Mouse (Mus musculus) cerebellum, adult 2 months (tissue): ENCODE measurements around the gene Acaa1a.

ENCODE experiments used
- CTCF ChIP-seq: fragments of 200-500 bp; IDR thresholded peaks from 2 replicates; pipeline ENCODE4 v1.5.1; 2011; ENCODE audit warnings: low read depth, mild to moderate bottlenecking, control low read depth, low read length, moderate library complexity, borderline replicate concordance; ENCODE audit not compliant: insufficient read depth
- POLR2A ChIP-seq: fragments of 200-500 bp; IDR thresholded peaks from 2 replicates; pipeline ENCODE4 v1.6.1; 2011; ENCODE audit warnings: low read length, control low read depth, borderline replicate concordance; ENCODE audit not compliant: insufficient read depth

DNA sequence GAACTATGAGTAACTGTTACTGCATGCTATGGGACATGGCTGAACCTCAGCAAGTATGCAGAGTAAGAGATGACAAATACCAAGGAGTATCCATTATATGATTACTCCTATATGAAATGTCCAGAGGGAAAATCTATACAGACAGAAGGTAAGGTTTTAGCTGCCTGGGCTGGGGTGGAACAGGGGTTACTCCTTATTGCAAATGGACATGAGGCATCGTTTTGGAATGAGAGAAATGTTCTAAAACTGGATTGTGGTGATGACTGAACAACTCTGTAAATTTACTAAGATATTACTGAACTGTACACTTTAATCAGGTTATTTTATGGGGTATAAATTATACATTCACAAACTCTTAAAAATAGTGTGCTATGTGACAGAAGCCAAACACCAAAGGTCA, 20.6 kb upstream of the Acaa1a start:
- TF ChIP-seq POLR2A (no peak), CTCF (no peak)
